Mouse (Mus musculus) ovary, postnatal 14 days (tissue): ENCODE results near the gene Olfr521.
"Not testable (repeated sequence)": the region's sequence is repeated elsewhere in the genome, so short reads cannot be mapped to it uniquely, and the experiment has no call there.

Experiments
- DNase-seq: peaks from one replicate; pipeline ENCODE4 v3.0.0; 2022; ENCODE audit warnings: low spot score

The Olfr521 gene

DNA sequence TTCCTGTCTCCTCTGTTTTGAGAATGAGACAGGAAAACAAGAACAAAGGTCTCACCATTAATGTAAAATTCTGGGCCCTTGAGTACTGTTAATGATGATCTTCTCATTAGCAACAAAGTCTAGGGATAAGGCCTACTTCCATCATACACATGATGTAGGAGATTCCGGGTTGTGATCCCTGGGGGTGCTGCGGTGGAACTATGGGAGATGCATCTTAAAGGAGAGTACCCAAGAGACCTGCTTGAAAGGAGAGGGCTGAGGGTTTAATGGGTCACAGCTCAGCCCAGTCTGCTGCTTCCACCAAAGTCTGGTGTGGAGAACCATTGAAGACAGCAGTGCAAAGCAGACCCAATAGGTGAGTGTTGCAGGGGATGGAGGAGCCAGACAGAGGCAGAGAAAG lies at the start of gene Olfr521:
TSS of gene Olfr521 (plus strand) at position 301 of the 400 bp plus-strand sequence.
- DNase-seq = no peak

DNA sequence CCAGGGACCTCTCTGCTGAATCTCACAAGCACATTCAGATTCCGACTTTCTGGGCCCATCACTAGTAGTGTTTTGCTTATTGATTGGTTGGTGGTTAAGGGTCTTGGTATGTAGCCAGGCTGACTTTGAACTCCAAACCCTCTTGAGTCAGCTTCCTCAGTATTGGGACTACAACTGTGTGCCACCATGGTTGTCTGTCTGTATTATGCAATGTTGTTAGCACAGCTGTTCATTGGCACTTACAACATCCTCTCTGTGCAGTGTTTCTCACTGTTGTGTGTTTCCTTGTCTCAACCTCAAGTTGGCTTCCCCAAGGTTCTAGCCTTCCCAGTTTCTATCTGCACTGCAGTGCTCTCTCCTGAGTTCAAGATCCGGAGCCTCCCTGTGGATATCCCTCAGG lies 46.8 kb upstream of the Olfr521 start:
- DNase-seq = no peak

DNA sequence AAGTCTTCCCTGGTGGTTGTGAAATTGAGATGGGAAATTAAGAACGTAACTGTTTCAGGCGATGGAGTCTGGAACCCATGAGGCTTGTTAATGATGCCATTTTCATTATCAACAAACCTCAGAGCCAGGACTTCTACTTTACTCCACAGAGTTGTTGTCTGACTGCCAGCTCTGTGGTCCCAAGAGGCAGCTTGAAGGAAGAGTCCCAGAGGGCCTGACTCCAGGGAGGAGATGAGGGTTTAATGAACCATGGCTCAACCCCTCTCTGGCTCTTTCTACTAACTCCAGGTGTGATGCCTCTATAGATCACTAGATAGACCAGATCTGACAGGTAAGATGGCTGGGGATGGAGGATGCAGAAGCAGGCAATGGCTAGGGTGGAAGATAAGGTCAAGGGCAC lies 33.3 kb upstream of the Olfr521 start, which contains the start of gene Olfr520:
TSS of gene Olfr520 (plus strand) at position 301 of the 400 bp plus-strand sequence.
- DNase-seq = no peak

DNA sequence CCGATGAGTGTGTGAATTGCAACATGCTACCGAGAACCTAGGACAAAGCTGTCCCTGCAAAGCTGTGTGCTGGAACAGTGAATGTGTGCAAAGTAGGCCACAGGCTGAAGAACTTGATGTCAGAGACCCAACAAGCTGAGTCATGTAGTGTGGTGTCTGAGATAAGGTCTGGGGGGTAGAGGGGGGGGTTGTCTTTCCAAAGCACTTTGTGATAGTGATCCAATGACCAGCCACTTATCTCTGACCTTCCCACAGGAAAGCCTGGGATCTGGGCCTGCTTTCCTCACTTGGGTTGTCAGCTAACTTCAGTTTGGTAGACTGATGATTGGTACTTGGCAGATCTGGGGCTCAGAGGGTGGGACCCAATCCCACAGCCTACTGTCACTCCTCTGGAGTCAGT lies 28.7 kb upstream of the Olfr521 start:
- DNase-seq = no peak

DNA sequence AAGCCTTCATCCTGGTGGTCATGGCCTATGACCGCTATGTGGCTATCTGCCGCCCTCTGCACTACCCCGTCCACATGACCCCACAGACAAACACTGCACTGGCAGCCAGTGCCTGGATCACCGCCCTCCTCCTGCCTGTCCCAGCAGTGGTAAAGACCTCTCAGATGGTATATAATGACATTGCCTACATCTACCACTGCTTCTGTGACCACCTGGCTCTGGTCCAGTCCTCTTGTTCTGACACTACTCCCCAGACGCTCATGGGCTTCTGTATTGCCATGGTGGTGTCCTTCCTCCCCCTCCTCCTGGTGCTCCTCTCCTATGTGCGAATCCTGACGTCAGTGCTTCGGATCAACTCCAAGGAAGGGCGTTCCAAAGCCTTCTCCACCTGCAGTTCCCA lies 27.8 kb upstream of the Olfr521 start:
- not testable (repeated sequence) for DNase-seq

DNA sequence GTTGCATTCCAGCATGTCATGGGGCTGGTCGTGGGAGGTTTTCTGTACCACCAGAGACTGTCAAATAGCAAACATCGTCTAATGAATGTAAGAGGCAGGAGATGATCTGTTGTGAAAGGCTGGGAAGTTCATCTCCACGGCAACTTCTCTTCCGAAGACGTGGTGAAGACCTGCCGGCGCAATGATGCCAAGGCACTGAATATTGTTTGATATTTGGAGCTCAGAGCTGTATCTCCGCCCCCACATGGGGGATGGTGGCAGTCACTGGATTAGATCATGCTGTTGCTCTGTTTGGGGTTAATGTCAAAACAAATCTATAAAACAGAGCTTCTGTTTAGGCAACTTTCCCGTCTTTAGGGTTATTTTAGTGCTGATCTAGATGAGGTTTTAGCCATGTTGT lies 24.0 kb upstream of the Olfr521 start:
- no peak for DNase-seq

DNA sequence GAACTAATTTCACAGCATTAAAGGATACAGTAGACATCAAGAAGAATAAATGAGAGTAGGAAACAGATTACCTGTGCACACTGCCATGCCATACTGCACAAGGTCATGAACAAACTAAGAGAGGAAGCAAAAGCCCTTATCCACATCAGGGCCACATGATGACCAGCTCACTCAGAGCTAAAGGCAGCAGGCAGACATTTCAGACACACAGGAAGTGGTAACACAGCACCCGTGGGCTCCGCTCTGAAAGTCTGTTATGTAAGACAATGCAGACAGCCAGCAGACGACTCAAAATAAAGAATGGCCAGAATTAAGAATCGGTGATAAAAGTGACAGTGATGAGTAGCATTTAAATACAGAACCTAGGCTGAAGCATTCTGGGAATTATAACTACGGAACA lies 18.1 kb downstream of the Olfr521 start:
- no peak for DNase-seq

DNA sequence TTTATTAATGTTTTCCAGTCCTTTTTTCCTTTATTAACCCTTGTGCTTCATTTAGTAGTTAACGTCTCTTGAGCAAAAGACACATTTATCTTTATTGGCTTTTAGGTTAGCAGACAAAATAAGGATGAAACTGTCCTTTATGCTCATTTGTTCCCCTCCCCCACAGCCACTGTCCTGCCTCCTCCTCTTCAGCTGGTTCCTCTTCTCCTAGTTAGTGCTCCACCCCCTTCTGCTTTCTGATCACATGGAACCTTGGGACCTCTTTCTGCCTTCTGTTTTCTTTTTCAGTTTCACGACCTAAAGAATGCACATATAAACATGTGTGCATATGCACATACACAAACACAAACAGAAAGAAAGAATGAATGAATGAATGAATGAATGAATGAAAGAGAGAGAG lies 18.6 kb downstream of the Olfr521 start:
- DNase-seq = no peak

DNA sequence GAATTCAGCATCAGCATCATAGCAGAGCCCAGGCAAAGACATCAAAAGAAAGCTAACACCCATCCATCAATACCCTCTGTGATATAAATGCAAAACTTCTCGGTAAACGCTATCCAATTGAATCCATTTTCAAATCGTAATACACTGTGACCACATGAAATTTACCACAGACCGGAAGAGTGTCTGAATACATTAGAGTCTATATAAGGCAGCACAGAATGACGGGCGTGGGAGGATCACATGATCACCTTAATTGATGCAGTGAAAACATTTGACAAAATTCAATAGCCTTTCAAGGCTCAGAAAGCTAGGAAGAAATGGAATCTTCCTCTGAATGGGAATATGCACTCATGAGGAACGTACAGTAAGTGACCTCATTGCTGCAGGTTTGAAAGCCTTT lies 20.1 kb downstream of the Olfr521 start:
- no peak for DNase-seq

DNA sequence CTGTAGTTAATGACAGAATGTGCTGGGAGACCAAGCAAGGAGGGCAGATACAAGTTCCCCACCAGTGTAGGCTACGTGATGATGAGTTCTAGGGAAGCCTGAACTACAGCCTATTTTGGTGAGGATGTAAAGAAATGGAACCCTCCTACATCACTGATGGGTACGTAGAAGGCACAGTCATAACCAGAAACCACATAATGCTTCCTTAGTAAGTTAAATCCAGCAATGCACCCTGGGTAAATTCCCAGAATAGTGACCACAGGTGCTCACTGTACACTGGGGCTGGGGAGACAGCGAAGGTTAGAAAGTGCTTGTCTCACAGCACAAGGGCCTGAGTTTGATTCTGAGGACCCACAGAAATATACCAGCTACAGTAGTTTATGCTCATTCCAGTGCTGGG lies 22.2 kb downstream of the Olfr521 start:
- no peak for DNase-seq

DNA sequence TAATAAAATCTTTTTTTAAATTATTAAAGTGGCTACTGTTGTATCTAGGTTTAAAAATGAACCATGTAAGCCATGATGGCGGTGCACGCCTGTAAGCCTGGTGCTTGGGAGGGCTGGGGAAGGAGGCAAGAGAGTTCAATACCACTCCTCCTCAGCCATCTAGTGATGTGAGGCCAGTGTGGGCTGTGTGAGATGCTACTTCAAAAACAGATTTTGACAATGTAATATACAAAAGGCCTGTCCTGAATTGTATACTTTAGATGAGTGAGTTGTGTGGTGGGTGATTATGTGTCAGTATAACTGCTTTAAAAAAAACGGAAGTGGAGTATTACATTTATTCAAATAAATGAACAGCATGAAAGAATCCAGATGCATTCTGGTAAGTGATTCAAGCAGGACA lies 23.5 kb downstream of the Olfr521 start:
- DNase-seq = no peak

DNA sequence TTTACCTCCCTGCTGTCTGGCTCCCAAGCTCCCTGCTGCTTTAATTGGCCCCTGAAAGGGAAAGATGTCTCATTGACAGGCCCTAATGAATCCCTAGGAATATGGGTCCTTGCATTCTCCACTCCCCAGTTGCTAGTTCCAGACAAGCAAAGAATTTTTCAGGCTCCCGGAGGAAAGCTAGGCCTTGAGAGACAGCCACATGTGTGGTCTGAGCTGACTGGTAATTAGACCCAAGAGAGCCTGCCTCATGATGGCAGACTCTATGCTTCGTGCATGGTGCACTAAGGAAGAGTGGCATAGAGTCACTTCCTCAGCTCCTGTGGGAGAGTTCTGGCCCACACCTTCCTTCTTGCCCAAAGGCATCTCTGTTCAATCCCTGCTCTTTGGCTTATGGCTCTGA lies 24.6 kb downstream of the Olfr521 start:
- no peak for DNase-seq

DNA sequence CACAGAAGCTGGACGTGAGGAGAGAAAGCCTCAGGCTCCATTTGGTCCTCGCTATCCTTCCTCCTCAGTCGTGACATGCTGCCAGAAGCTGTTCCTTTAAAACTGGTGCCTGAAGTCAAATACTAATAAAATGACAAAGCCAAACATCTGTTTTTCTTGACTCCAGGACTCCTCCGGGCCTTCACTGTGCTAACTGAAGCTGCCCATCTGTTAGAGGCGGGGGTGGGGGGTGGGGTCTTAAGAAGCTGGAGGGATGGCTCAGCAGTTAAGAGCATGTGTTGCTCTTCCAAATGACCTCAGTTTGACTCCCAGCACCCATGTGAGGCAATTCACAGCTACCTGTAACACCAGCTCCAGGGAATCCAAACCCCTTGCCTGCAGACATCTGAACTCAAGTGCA lies 25.3 kb downstream of the Olfr521 start:
- DNase-seq = peak; percentile 7

DNA sequence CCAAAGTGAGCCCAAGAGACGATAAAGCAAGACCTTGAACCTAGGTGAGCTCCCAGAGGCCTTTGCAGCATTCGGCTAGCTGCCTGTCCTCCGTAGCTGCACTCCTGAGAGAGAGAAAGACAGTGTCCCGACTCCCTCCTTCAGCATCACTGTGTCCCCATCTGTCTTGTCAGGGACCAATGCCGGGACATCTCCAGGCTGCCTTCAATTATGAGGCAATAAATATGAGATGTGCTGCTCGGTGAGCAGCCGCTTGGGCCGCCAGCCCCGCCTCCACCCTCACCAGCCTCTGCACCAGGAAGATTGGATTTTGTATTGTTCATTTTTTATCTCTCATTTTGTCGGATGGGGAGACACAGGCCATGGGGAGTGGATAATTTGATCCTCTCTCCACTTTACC lies 27.5 kb downstream of the Olfr521 start:
- DNase-seq = no peak

DNA sequence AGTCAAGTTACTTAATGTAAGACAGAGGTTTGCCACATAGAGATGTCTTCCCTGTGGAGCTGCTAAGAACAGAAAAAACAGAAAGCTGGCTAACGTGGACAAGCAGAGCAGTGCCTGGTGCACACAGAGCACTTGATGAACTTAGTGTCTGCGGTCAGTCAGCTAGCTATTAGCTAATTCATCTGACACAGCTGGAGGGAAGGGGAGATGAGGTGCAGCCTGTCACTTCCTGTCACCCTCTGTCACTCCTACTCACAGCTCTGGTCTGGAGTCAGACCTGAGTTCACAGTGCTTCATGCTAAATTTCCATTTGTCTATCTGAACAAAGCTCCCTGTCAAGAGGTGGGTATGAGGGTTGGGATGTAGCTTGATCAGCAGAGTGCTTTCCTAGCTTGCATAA lies 30.8 kb downstream of the Olfr521 start:
- no peak for DNase-seq

DNA sequence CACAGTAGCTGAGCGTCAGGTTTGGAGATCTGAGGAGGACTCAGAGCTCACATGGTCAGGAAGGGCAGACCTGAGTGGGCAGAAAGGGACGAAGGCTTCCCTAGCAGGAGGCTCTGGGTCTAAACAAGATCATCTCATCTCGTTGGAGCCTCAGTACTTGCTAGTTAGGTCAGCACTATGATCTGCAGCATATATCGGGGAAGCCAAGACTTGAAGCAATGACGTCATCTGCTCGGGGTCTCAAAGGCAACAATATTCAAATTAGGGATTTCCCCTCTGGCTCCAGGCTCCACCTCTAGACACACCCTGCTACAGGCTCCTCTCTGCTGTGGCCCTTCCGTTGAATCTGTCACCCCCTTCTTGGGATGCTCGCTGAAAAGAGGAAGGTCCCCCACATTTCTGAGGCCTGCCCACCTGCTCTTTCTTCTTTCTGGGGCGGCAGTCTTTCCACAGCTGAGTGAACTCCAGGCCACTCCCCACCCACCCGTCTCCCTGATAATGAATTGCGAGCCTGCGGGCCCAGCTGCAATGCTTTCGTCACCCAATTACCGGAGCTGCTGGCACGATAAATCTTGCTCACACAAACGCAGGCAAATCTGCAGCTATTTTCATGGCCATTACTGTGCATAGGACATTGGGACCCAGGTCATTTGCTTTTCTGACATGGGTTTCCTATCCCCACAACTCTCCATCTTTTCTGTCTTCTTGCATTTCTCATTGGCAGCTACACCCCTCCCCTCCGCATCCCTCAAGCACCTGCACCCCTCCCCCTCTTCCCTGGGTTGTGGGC lies 32.1 kb downstream of the Olfr521 start:
- DNase-seq = no peak

DNA sequence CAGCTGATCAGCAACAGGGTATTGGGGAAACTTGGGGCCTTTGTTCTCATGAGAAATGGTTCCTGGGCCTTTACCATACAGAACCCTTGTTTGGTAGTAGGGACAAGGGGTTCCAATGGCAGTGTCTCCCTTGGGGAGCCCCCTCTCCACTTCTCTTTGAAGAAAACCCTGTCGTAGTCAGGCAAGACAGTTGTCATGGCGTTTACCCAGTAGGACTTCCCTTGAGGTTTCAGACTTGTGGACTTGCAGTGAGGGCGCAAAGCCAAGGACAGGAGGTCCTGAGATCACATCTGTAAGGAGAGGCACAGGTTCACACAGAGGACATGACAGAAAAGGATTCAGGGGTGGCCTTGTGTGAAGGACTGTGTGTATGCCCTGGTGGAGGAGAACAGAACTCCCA lies 33.2 kb downstream of the Olfr521 start:
- no peak for DNase-seq

DNA sequence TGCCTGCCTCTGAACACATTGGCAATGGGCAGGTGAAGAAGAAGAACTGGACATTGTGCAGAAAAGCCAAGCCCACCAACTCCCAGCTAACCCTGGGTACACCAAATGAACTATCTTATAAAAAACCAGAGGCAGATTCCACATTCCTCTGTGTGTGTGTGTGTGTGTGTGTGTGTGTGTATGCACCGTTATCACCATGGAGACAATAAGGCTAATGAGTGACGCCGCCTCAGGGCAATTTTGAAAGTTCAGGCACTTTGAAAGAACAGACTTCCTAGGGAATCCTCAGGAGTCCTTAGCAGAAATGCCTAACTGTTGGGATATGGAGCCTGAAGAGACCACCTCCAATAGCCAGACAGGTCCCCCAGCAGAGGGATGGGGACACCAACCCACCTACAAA lies 34.0 kb downstream of the Olfr521 start:
- no peak for DNase-seq

DNA sequence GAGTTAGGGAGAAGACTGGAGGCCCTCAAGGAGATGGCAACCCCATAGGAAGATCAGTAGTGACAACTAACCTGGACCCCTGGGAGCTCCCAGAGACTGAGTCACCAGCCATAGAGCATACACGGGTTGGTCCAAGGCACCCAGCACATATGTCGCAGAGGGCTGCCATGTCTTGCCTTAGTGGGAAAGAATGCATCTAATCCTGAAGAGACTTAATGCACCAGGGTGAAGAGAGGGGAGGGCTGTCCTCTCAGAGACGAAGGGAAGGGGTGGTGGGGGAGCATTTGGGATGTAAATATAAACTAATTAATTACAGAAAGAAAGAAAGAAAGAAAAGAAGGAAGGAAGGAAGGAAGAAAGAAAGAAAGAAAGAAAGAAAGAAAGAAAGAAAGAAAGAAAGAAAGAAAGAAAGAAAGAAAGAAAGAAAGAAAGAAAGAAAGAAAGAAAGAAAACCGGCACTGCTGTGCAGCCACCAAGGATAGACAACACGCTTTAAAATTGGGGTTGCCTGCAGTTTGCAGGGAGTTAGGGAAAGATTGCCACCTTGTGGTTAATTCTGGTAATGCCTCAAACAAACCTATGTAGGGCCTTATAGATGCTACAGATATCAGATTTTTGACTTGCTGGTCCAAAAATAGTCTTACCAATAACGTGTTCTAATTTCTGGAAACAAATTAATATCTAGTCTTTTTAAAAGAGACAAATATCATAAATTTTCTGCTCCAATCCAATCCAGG lies 34.8 kb downstream of the Olfr521 start:
- DNase-seq = peak; percentile 66

DNA sequence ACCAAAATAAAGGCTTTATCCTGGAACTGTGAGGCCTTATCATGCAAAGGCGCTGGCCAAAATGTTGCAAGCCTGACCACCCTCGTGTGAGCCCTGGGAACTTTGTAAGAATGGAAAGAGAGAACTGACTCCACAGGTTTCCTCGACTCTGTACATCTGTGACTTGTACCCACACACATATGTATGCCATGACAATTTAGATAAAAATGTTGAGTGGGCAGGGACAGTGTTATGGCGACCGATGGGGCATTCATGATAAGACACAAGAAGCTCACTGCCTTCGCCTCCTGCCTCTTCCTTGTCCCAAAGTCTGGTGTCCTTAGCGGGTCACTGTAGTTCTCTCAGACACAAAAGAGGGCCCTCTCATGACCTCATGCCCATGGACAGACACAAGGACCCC lies 35.8 kb downstream of the Olfr521 start:
- no peak for DNase-seq

DNA sequence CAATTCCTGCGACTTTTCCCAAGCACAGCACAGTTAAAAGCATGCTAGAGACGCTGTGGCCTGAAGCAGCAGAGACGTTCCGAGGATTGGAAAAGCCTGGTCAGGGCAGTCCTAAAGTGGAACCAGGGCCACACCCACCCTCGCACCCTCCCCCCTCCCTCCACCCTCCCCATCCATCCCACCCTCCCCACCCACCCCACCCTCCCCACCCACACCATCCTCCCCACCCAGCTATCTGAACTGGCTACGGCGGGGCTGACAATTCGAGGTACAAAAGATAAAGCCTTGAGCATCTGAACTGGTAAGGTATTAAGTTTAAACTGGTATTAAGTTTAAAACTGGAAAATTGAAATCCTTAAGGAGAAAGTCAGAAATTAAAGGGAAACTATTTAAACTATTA lies 40.2 kb downstream of the Olfr521 start:
- no peak for DNase-seq

DNA sequence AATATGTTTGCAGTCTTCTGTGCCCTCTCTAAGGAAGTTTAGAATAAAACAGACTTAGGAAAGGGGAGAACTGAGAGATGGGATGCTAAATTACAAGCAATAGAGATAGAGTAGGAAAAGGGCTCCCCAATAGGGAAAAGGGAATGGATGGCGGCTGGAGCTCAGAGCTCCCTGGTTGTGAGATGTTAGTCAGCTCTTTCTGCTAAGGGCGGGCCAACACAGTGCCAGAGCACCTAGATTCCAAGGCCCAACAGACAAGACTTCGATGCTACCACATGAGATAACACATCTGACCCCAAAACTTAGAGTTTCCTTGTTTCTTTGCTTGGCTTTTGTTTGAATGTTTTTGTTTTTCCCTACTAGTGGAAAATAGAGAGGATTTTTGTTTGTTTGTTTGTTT lies 40.7 kb downstream of the Olfr521 start:
- not testable (repeated sequence) for DNase-seq

DNA sequence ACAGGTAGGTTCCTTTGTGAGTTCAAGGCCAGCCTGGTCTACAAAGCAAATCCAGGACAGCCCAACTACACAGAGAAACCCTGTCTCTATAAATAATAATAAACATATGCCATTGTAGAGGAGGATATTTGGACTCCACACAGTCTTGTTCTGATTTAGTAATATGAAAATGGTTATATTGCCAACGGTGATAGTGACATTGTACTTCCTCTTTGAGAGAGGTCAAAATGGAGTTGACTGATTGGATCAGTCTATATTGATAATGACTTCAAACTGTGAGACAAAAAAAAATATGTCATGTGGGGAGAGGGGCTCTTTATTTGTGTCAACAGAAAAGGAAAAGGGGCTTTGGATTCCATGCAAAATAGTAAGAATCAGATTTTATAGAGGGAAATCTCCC lies 42.0 kb downstream of the Olfr521 start:
- DNase-seq = no peak

DNA sequence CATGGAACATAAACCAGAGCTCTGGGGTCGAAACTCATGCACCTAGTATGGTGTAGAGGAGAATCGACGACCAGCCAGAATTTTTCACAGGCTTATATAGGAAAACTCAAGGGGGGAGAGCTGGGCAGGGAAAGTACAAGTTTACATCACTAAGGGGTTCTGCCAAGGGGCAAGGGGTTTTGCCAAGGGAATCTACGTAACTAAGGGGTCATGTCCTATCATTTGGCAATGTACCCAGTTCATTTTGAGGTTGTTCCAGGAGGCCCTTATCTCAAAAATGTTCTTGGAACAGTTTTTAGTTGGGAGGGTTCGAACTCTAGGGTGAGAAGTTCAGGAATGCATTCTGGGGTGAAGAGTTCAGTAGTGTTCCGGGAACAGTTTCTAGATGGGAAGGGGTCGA lies 43.7 kb downstream of the Olfr521 start:
- DNase-seq = not testable (repeated sequence)
